13 mouse cellular contexts compared by ENCODE assay signal in the genomic region with DNA sequence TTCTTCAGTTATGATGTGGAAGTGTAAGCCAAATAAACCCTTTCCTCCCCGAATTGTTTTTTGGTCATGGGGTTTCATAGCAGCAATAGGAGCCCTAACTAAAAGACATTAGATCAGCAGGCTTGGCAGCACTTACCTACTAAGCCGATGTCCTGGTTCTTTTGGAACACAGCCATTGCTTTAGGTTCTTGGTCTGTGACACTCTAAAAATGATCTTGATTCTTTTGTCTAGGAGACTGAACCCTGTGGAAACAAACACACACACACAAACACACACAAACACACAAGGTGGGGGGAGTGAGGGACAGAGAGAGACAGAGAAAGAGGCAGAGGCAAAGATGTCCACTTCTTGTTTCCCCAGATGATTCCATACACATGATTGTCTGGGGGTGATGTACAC.
DNase-seq lines count a peak whose midpoint lies in the region; ATAC-seq and TF ChIP-seq lines count a peak whose summit lies in the region.
"Had no signal": no experiment of that assay in that cellular context is flagged by ENCODE, and none has a peak within 500 bp of the region (broad histone marks: within the 10 kb centered on the region; RNA-seq: fewer than 3 reads in every experiment).

No protein-coding gene starts in this region.

- H3K79me2 ChIP-seq in macrophage (ENCODE audit: inconsistent target): no peaks in the 10 kb centered on the region

- WGBS in forebrain, embryonic 16.5 days: 75% methylated on average over 2 of the region's 2 CpGs
- WGBS in forebrain, embryonic 14.5 days: 77% methylated on average over 2 of the region's 2 CpGs
- WGBS in macrophage (ENCODE audit: missing documents): 87% methylated on average over 2 of the region's 2 CpGs

- H3K4me2 ChIP-seq in forebrain, embryonic 16.5 days (ENCODE audit: low read length): no peak overlapping the region
- no peak overlapping the region for H3K4me2 ChIP-seq in forebrain, embryonic 14.5 days (ENCODE audit: low read length)
- H3K4me2 ChIP-seq: embryonic facial prominence, embryonic 12.5 days; heart, embryonic 12.5 days; hindbrain, embryonic 15.5 days had no signal

- ATAC-seq in forebrain, embryonic 16.5 days: no peak
- ATAC-seq in forebrain, embryonic 14.5 days: no peak
- ATAC-seq: intestine, embryonic 16.5 days had no signal

- H3K4me3 ChIP-seq in forebrain, embryonic 16.5 days (replicated peaks; ENCODE audit: low read length): no peak overlapping the region
- H3K4me3 ChIP-seq in forebrain, embryonic 14.5 days (ENCODE audit: low read depth, low read length): no peak overlapping the region
- H3K4me3 ChIP-seq in layer of hippocampus, adult 2 months: no peak overlapping the region
- H3K4me3 ChIP-seq in macrophage (ENCODE audit: inconsistent target): no peak overlapping the region
- H3K4me3 ChIP-seq: embryonic facial prominence, embryonic 12.5 days; heart, embryonic 12.5 days; hindbrain, embryonic 15.5 days had no signal

- H3K27ac ChIP-seq in forebrain, embryonic 16.5 days (ENCODE audit: low read length): peak overlapping the region; percentile 50; the same call in 1 of the 2 replicates
- no peak overlapping the region for H3K27ac ChIP-seq in forebrain, embryonic 14.5 days (ENCODE audit: low read depth, low read length)
- peak overlapping the region; percentile 78 for H3K27ac ChIP-seq in layer of hippocampus, adult 2 months
- peak overlapping the region; percentile 78 for H3K27ac ChIP-seq in macrophage
- H3K27ac ChIP-seq: embryonic facial prominence, embryonic 12.5 days; hindbrain, embryonic 15.5 days had no signal

- DNase-seq in cerebellum, adult 11-12 months: peak; percentile 37
- DNase-seq in cerebellum, postnatal 4 days (ENCODE audit: low spot score in 2 of 2): no peak
- no peak for DNase-seq in forebrain, embryonic 14.5 days (ENCODE audit: low spot score)
- no peak for DNase-seq in layer of hippocampus, adult 2 months (ENCODE audit: low spot score in 2 of 2)
- no peak for DNase-seq in layer of hippocampus, postnatal 25 days (ENCODE audit: extremely low spot score in 1 of 2, low spot score in 1 of 2)
- no peak for DNase-seq in right cerebral cortex, postnatal 36 days (ENCODE audit: low spot score in 2 of 2)
- DNase-seq: gastrocnemius, postnatal 14 days had no signal

- peaks cover 9% of the 10 kb centered on the region for H3K4me1 ChIP-seq in forebrain, embryonic 16.5 days (replicated peaks; ENCODE audit: control insufficient read depth, insufficient read depth, low read length)
- H3K4me1 ChIP-seq in forebrain, embryonic 14.5 days (ENCODE audit: control insufficient read depth, insufficient read depth, low read length): no peaks in the 10 kb centered on the region
- H3K4me1 ChIP-seq: embryonic facial prominence, embryonic 12.5 days; hindbrain, embryonic 15.5 days had no signal

- H3K9ac ChIP-seq in forebrain, embryonic 16.5 days (replicated peaks; ENCODE audit: low read depth, low read length): no peak overlapping the region
- no peak overlapping the region for H3K9ac ChIP-seq in forebrain, embryonic 14.5 days (ENCODE audit: low read length)
- H3K9ac ChIP-seq: embryonic facial prominence, embryonic 12.5 days; heart, embryonic 12.5 days; hindbrain, embryonic 15.5 days had no signal

- TF ChIP-seq CTCF in layer of hippocampus, adult 2 months (conservative IDR thresholded peaks at IDR 0.05): no peak

- H3K36me3 ChIP-seq in forebrain, embryonic 16.5 days (ENCODE audit: control insufficient read depth, insufficient read depth): no peaks in the 10 kb centered on the region
- no peaks in the 10 kb centered on the region for H3K36me3 ChIP-seq in forebrain, embryonic 14.5 days (ENCODE audit: control insufficient read depth, insufficient read depth, low read length)
- H3K36me3 ChIP-seq in macrophage (ENCODE audit: inconsistent target): no peaks in the 10 kb centered on the region
- H3K36me3 ChIP-seq: embryonic facial prominence, embryonic 12.5 days; heart, embryonic 12.5 days; hindbrain, embryonic 15.5 days had no signal

- no peaks in the 10 kb centered on the region for H3K9me3 ChIP-seq in forebrain, embryonic 16.5 days (ENCODE audit: control insufficient read depth, low read length)
- no peaks in the 10 kb centered on the region for H3K9me3 ChIP-seq in forebrain, embryonic 14.5 days (replicated peaks; ENCODE audit: control insufficient read depth, low read length)
- H3K9me3 ChIP-seq: embryonic facial prominence, embryonic 12.5 days; heart, embryonic 12.5 days; hindbrain, embryonic 15.5 days had no signal

- H3K27me3 ChIP-seq in forebrain, embryonic 16.5 days (replicated peaks; ENCODE audit: control insufficient read depth, insufficient read depth, low read length): no peaks in the 10 kb centered on the region
- no peaks in the 10 kb centered on the region for H3K27me3 ChIP-seq in forebrain, embryonic 14.5 days (replicated peaks; ENCODE audit: control insufficient read depth, insufficient read depth, low read length)
- H3K27me3 ChIP-seq: embryonic facial prominence, embryonic 12.5 days; heart, embryonic 12.5 days; hindbrain, embryonic 15.5 days had no signal
